Mouse (Mus musculus) G1E (cell line): ENCODE measurements around the gene Tamm41.

ENCODE experiments used
- CTCF ChIP-seq: IDR thresholded peaks from 2 replicates; pipeline ENCODE4 v1.5.1; 2012; ENCODE audit warnings: low read depth, low read length, inconsistent platforms, mixed read lengths
- GATA1 ChIP-seq: IDR thresholded peaks from 2 replicates; pipeline ENCODE4 v1.6.1; 2012; ENCODE audit warnings: borderline replicate concordance, low read length, inconsistent platforms, mixed read lengths
- POLR2AphosphoS5 ChIP-seq: IDR thresholded peaks from 2 replicates; pipeline ENCODE4 v1.6.1; 2012; ENCODE audit warnings: low read depth, low read length, inconsistent platforms; ENCODE audit not compliant: insufficient replicate concordance
- TAL1 ChIP-seq: conservative IDR thresholded peaks from 2 replicates; pipeline ENCODE4 v1.6.1; 2012; ENCODE audit warnings: low read depth, low read length, inconsistent platforms, mixed read lengths

DNA sequence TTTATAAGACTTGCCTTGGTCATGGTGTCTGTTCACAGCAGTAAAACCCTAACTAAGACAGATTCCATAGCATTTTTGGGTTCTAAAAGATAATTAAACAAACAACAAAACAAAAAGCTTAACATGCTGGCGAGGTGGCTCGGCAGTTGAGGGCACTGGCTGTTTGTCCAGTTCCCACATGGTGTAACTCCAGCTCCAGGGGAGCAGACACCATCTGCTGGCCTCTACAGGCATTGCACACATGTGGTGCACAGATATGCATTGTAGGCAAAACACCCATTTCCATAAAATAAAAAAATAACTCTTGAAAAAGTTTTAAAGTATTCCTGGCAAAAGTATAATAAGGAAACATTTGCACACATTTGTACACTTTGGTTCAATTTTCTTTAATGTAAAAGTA, 7.6 kb downstream of the Tamm41 start:
- TF ChIP-seq GATA1 (no peak), CTCF (no peak), POLR2AphosphoS5 (no peak), TAL1 (no peak)
